8 mouse cellular contexts compared by ENCODE assay signal in genomic region chr17:34198521-34198912, GRCm38 (mm10). TPM values are rescaled to one million over a fixed set of nuclear protein-coding genes. Genes with fewer than 3 reads are reported as not detected.
DNase-seq lines count a peak whose midpoint lies in the region; ATAC-seq and TF ChIP-seq lines count a peak whose summit lies in the region.

No protein-coding gene starts in this region.

- H3K27ac ChIP-seq in gastrocnemius, adult 2 months: peak overlapping the region; percentile 82

- no peak for DNase-seq in gastrocnemius, adult 2 months
- no peak for DNase-seq in gastrocnemius, adult 8-10 months (ENCODE audit: low spot score in 2 of 2)
- peak; percentile 69 for DNase-seq in 416B (ENCODE audit: low read depth)
- no peak for DNase-seq in left cerebral cortex, adult 9 months (ENCODE audit: low spot score in 2 of 2)
- DNase-seq in adrenal gland, postnatal 25 days: no peak
- DNase-seq in cerebellum, adult 11 months: no peak

- H3K4me3 ChIP-seq in gastrocnemius, adult 2 months: peak overlapping the region; percentile 87

- ATAC-seq in granulocyte monocyte progenitor cell, adult 5-6 weeks (replicated peaks; ENCODE audit: poor library complexity, severe bottlenecking): 0 out of 2 replicates have a peak, but pooled peaks have one; percentile 5
- peak; percentile 16; the same call in 1 of the 2 replicates for ATAC-seq in megakaryocyte, adult 5-6 weeks (ENCODE audit: poor library complexity, severe bottlenecking)

- no peak for TF ChIP-seq CTCF in gastrocnemius, adult 2 months (IDR thresholded peaks at IDR 0.05)

- intact Hi-C loops in gastrocnemius, adult 2 months (cut with DNase I): no loop called here

RNA-seq across cellular contexts. Expression of gene Psmb8, which starts 1.0 kb away (rescaled TPM):
- 1 to 10 TPM; 2.2 to 3.4 TPM for total RNA-seq in gastrocnemius, adult 2 months (2021)
- total RNA-seq in gastrocnemius, adult 8-10 months (2022): 1 to 10 TPM; 2.1 to 4.3 (median 3.4) TPM
- 391 and 417 TPM in 2 replicates for total RNA-seq in granulocyte monocyte progenitor cell, adult 5-6 weeks (2014; fragmentation: Nextera tagmentation)
- 462 and 464 TPM in 2 replicates for total RNA-seq in granulocyte monocyte progenitor cell, adult 5-6 weeks (2017)
- 230 and 263 TPM in 2 replicates for total RNA-seq in megakaryocyte, adult 5-6 weeks (2015)
- total RNA-seq in megakaryocyte, adult 5-6 weeks (2017): 339 and 455 TPM in 2 replicates
- total RNA-seq in adrenal gland, postnatal 25 days (2021): 11.7 and 23.5 TPM in 2 replicates

RNA-seq across cellular contexts. Expression of gene Tap2, which starts 4.8 kb away (rescaled TPM):
- 1 to 10 TPM; 4.9 to 7.5 TPM for total RNA-seq in gastrocnemius, adult 2 months (2021)
- total RNA-seq in gastrocnemius, adult 8-10 months (2022): 1 to 10 TPM; 5.1 to 7.6 (median 6.7) TPM
- total RNA-seq in granulocyte monocyte progenitor cell, adult 5-6 weeks (2014; fragmentation: Nextera tagmentation): 23.2 and 40.2 TPM in 2 replicates
- total RNA-seq in granulocyte monocyte progenitor cell, adult 5-6 weeks (2017): 62.7 and 69.6 TPM in 2 replicates
- 6.4 and 7.1 TPM in 2 replicates for total RNA-seq in megakaryocyte, adult 5-6 weeks (2015)
- 34.2 and 35.9 TPM in 2 replicates for total RNA-seq in megakaryocyte, adult 5-6 weeks (2017)
- total RNA-seq in adrenal gland, postnatal 25 days (2021): 43.1 and 56.6 TPM in 2 replicates

RNA-seq across cellular contexts. Expression of gene Psmb9, which starts 11.0 kb away (rescaled TPM):
- 1 to 10 TPM; 1.4 to 1.7 TPM for total RNA-seq in gastrocnemius, adult 2 months (2021)
- total RNA-seq in gastrocnemius, adult 8-10 months (2022): 1 to 10 TPM; 1.4 to 2.1 (median 1.7) TPM
- total RNA-seq in granulocyte monocyte progenitor cell, adult 5-6 weeks (2014; fragmentation: Nextera tagmentation): 144 and 147 TPM in 2 replicates
- 103 and 141 TPM in 2 replicates for total RNA-seq in granulocyte monocyte progenitor cell, adult 5-6 weeks (2017)
- 142 and 149 TPM in 2 replicates for total RNA-seq in megakaryocyte, adult 5-6 weeks (2015)
- total RNA-seq in megakaryocyte, adult 5-6 weeks (2017): 78.7 and 125 TPM in 2 replicates
- 7.0 and 14.5 TPM in 2 replicates for total RNA-seq in adrenal gland, postnatal 25 days (2021)

RNA-seq across cellular contexts. Expression of gene Tap1, which starts 11.2 kb away (rescaled TPM):
- 1 to 10 TPM in 1 of 2 experiments, under 1 TPM in 1; 0.74 to 1.5 TPM for total RNA-seq in gastrocnemius, adult 2 months (2021)
- 1 to 10 TPM in 3 of 4 experiments, under 1 TPM in 1; 0.82 to 1.3 (median 1.2) TPM for total RNA-seq in gastrocnemius, adult 8-10 months (2022)
- 45.4 and 60.7 TPM in 2 replicates for total RNA-seq in granulocyte monocyte progenitor cell, adult 5-6 weeks (2014; fragmentation: Nextera tagmentation)
- total RNA-seq in granulocyte monocyte progenitor cell, adult 5-6 weeks (2017): 81.6 and 89.7 TPM in 2 replicates
- total RNA-seq in megakaryocyte, adult 5-6 weeks (2015): 43.4 and 46.2 TPM in 2 replicates
- total RNA-seq in megakaryocyte, adult 5-6 weeks (2017): 96.5 and 101 TPM in 2 replicates
- 14.4 and 20.9 TPM in 2 replicates for total RNA-seq in adrenal gland, postnatal 25 days (2021)

RNA-seq across cellular contexts. Expression of gene H2-Ob, which starts 40.2 kb away (rescaled TPM):
- total RNA-seq in gastrocnemius, adult 2 months (2021): under 1 TPM in 1 of 2 experiments, not detected in 1; 0.11 TPM
- under 1 TPM in 1 of 4 experiments, not detected in 3; 0.10 TPM for total RNA-seq in gastrocnemius, adult 8-10 months (2022)
- 8.3 and 13.9 TPM in 2 replicates for total RNA-seq in granulocyte monocyte progenitor cell, adult 5-6 weeks (2014; fragmentation: Nextera tagmentation)
- 2.1 and 2.3 TPM in 2 replicates for total RNA-seq in granulocyte monocyte progenitor cell, adult 5-6 weeks (2017)
- total RNA-seq in megakaryocyte, adult 5-6 weeks (2015): 4.2 and 4.7 TPM in 2 replicates
- 2.4 and 2.5 TPM in 2 replicates for total RNA-seq in megakaryocyte, adult 5-6 weeks (2017)
- total RNA-seq in adrenal gland, postnatal 25 days (2021): 0.43 TPM in 1 of 2 replicates, not detected in the other
